Mouse (Mus musculus) kidney, postnatal 10 days (tissue): Measurements from ENCODE around the gene Strn3.

Experiments used
- DNase-seq: peaks from one replicate; pipeline ENCODE4 v3.0.0; 2021; ENCODE audit warnings: mixed read lengths

The Strn3 gene

DNA sequence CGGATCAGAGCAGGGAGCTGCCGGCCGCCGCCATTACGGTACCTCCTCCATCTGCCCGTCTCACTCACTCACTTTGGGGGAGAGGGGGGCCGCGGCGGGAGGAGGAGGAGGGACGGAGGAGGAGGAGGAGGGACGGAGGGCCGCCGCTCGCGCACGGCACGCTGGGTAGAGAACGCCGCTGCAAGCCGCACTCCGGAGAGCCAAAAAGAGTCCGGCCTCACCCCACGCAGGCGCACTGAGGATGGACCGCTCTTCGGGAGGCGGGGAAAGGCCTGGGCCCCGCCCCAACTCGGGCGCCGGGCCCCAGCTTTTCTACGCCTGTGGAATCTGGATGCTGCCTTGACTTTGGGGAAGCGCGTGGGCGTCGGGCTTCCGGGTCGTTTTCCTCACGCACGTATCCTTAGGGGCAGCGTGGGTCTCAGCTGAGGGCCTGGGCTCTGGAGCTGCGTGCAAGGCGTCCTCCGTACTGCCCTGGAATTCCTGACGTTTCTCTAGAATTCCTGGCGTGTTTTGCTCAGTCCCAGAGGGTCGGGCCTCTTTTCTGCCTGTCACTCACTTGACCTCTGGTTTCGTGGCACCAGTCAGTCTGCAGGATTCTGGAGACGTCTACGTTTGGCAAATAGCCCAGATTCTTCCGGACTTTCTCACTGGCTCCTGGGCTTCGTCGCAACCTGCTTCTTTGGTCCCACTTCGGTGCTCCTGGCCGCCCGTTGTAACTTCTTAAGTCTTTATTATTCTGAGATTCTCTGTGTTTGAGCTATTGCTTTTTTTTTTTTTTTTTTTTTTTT, at the start of gene Strn3:
Strn3 (minus strand) TSS at position 53 of the 788 bp plus-strand sequence.
- DNase-seq, result peak; percentile 98

DNA sequence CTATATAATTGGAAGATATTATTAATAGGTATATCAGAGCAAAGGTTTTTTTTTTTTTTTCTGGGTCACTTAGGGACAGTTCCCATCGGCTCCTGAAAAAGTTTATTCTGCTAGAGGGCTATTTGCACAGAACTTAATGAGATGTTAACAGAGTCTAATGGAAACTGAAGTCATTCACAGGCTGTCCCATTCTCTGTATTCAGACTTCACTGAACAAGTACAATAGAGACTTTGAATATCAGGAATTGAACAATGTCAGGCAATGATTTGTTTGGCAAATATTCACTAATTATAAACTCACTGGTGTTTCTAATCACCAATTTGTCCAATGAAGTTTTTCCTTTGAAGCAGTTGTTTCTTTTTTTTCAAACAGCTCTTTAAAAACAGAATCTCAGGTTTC, 45.1 kb upstream of the Strn3 start:
- DNase-seq, result no peak

DNA sequence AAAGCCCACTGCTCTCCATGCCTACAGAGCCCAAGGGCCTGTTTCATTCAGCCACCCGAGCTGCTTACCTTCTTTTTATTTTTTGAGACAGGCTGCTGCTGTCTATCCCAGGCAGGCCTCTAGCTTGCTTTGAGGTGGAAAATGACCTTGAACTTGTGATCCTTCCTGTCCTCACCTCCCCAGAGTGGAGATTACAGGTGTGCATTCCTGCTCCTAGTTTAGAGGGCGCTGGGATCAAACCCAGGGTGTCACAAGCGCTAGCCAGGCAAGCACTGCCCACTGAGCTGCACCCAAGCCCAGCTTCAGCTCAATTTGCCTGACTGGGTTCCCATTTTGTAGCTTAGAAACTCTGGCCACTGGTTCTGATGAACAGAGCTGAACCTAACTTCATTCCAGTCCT, 44.7 kb upstream of the Strn3 start:
- no peak for DNase-seq

DNA sequence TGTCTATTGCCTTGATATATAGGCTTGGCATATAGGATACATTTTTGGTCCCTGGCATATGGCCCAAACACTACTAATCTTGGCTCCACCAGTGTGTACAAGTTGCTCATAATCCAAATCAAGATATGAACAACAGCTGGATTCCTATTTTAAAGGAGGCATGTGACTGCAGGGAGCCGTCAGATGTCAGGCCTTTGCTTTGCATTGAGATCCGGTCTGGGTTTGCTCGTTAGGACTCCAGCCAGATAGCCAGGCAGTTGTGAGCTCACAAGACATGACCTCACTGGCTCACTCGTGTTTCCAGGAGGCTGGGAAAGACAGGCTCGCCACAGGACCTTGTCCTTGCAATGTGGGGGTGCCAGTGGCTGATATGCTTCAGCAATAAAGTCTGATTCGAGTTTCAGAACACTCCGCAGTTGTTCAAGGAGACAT, 44.2 kb upstream of the Strn3 start:
- DNase-seq, result peak; percentile 50

DNA sequence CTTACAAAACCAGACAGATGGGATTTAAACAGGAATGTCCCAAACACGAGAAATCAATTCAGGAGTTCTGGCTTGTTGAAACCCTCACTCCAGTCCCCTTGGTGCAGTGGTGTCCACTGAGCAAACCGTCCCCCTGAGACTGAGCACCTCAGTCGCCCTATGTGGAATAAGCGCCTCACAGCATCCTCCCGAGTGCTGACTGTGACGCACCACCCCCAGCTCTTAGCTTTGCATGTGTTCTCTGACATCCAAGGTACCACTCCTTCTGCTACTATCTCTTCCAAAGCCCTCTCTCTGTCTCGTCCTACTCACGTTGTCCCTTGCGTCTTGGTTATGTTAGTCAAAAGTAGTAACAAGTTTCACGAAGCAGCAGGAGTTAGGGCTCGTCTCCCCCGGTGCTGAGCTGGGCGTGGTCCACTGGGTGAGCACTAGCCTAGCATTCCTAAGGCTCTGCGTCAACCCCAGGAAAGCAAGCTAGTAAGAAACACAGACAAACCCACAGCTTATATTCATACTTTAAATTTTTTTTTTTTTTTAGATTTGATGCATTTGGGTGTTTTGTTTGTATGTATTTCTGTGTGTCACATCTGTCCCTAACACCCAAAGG, 43.0 kb upstream of the Strn3 start:
- no peak for DNase-seq

DNA sequence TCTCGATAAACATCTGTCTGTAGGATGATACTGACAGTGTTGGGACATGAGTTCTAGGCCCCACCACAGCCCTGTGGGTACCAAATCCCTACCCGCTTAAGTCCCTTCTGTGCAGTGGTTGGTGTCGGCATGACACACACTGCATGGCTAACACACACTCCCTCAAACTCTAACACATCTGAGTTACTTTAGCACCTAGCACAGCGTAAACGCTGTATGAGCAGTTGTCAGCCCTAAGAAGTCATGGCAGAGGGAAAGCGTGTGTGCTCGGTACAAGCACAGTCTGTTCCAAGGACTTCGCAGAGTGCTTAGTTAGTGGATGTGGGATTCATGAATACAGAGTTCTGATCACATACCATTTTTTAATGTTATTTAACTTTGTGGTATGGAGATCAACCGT, 38.1 kb upstream of the Strn3 start:
- DNase-seq, result no peak

DNA sequence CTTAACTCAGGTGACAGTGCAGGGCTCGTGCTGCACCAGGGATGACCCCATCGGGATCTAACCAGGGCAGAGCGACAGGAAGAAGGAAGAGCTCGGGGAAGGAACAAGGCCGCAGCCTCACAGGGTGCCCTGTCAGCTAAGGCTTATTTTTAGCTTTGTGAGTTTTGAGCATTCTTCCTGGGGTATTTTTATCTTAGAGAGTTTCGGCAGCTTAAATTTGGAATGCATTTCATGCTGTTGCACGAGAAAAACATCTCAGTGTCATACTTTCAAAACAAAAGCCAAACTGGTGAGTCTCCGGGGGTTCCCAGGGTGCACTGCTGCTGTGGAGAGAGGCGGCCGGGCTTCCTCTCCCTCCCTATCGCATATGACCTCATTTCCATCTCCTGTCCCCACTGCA, 37.4 kb upstream of the Strn3 start:
- DNase-seq, result peak; percentile 73

DNA sequence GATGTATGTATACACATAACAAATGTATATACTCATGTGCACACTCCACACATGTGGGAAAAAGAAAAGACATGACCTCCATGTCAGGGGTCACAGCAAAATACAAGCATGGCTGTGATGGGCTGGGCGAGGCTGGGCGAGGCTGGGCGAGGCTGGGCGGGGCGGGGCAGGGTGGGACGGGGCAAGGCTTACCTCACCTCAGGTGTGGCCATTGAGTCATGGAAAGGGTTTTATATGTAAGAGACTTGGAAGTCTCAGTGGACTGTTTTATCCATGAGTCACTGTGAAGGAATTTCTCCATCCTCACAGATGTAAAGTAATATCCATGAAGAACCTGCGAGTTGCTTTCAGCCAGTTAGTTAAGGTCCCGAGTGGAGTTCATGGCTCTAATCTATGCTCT, 30.1 kb upstream of the Strn3 start:
- no peak for DNase-seq

DNA sequence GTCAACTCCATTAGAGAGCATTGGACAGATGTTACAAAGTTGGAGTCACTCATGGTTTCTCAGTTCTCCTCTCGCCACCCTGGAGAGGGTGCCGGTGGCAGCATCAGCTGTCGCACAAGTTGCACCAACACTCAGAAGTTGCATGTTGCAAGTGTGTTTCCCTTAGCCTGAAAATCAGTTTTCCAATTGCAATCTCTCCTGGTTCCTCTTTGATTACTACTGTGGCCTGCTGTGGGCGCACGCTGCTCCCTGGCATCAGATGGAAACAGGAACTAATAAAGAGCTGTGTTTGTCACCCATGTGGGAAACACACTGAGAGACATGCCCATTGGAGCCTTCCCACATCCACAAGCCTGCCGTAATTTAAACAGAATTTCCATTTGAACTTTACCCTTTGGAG, 26.9 kb upstream of the Strn3 start:
- DNase-seq, result no peak

DNA sequence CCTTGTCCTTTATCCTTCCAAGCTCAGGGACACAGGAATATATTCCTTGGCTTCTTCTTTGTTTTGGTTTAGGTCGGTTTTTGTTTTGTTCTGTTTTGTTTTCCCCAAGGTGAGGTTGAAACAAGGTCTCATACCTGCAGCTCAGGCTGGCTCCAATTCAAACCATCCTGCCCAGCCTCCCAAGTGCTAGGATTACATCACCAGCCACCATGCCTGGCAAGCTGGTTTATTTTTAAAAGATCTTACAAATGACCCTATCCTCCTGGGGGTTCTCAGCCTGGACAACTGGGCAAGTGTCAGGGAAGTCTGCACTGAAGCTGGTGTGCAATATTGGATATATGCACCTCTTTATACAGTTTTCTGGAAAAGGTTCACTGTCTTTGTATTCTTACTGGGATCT, 21.0 kb upstream of the Strn3 start:
- no peak for DNase-seq

DNA sequence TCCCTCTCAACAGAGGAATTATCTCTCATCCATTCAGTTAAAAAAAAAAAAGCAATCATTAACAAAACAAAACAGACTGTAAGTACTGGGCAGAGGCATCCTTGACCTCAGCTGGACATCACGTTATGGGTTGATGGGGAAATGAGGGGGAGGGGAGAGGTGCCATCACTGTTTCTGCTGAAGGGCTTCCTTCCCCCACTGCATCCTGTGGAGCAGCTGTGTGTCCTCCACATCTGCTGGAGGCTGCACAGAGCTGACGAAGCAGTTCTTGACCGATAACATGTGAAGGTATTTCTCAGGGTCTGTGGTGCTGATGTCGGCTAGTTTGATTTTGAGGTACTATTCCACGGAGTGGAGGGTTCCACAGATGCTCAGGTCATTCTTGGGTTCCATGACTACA, 18.5 kb upstream of the Strn3 start:
- DNase-seq, result peak; percentile 52

DNA sequence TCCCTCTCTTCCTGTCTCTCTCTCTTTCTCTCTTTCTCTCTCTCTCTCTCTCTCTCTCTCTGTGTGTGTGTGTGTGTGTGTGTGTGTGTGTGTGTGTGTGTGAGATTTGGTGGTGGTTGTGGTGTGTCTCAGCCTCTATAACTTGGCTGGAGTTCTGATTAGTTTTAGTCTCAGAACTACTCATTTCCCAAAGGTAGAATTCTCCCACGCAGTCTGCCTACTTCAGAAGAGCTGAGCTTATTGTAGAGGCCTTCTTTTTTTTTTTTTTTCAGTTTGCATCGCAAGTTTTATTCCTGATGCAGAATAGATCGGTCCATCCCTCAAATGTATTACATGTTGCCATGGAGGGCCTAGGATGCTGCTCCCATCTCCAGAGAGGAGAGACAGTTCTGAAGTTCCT, 18.0 kb upstream of the Strn3 start:
- no peak for DNase-seq

DNA sequence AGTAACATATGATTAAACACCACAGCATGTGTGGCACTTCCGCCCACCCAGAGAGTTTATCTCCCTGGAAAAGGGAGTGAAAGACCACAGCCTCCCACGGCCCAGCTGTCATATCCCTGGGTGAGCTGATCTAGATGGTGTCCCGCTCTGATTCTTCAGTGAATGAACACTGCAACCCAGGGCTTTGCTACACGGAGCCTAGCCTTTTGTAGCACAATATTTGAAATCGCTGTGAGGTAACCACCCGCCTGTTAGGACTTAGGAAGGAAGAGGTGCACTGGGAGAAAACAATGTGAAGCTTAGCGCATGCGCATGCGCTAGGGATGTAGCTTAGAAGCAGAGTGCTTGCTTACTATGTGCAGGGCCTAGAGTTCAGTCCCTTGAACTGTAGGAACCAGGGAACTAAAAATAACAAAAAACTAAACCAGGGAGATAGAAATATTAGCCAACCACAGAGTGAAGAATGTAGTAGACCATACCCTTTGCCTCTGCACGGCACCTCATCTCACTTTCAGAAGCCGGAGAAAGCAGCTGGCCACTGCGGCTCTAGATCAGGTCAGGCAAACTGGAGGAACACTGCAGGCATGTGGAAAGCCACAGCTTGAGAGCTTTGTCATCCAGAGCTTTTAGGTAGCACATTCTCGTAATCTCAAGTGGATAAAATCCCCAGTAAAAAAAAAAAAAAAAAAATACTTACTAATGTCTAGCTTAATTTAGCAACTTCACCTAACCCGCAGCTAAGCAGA, 17.4 kb upstream of the Strn3 start:
- DNase-seq, result peak; percentile 54

DNA sequence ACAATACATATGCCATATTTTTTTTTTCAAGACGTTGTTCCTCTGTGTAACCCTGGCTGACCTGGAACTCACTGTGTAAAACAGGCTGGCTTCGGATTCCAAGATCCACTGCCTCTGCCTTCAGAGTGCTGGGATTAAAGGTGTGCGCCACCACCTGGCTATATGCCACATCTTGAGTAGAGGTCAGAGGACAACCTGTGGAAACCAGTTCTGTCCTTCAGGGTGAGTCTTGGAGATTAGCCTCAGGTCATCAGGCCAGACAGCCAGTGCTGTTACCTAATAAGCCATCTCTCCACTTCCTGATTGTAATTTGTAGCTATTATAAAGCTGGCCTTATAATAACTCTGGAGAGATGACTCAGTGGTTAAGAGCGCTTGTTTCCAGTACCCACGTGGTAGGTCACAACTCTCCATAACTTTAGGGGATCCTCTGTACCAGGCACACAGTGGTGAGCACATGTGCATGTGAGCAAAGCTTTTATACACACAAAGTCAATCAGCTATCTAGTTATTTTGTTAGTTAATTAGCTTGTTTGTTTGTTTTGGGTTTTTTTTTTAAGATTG, 15.1 kb upstream of the Strn3 start:
- DNase-seq, result peak; percentile 46

DNA sequence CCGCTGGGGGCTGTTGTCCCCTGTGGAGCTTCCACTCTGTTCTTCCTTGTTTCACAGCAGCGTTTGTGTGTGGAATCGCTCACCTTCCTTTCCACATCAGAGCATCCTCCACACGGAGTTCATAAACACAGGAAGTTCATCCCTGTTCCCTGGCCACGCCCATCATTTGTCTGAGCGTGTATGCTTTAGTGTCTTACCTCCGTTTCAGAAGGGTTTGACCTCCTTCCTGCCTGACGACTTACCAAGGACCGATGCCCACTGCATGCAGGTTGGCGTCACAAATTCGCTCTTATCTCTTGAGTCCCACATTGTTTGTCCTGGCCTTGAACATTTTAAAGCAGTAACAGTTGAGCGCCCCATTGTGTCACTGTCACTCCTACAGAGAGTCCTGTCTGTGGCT, 14.1 kb upstream of the Strn3 start:
- DNase-seq, result no peak

DNA sequence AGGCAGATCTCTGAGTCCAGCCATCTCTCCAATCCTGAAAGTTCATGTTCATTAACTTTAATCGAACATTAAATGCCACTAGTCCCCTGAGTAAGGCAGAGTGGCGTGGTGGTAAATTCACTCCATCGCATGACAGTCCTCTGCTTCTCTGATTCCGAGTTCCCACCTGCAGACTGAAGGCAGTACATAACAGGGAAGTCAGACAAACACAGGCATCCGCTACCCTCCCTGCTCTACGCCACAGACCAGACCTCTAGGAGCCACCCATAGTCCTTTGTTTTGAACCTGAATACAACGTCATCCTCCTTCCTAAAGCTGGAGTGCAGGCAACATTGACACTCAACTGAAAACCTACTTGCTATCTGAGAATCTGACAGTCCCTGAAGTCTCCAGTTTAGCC, 12.9 kb upstream of the Strn3 start:
- no peak for DNase-seq

DNA sequence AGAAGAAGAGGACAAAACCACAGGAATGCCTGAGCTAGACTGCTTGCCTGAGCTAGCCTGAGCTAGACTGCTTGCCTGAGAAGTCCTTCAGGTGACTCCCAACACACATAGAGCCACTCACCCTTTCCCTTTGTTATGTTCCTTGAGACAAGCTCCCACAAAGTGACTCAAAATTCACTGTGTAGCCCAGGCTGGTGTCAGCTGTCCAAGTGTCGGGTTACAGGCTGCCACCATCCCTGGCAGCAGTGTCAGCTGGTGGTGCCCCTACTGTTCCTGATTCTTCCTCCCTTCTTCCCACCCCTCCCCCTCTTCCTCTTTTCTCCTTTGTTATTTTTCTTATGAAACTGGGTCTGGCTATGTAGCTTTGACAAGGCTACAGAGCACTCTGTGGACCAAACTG, 12.2 kb upstream of the Strn3 start:
- DNase-seq, result no peak

DNA sequence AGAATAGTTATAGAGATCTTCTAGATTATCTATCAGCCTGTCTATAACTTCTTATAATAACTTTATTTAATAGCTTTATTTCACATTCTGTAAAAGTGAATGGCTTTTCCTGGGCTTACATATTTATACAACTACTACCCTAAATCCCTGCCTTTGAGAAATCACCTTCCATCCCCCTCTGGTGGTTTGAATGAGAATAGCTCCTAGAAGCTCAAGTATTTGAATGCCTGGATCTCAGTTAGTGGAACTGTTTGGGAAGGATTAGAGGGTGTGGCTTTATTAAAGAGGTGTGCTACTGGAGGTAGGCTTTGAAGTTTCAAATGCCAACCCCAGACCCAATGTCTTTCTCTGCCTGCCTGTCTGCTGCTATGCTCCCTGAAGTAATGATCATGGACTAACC, 10.0 kb upstream of the Strn3 start:
- no peak for DNase-seq

DNA sequence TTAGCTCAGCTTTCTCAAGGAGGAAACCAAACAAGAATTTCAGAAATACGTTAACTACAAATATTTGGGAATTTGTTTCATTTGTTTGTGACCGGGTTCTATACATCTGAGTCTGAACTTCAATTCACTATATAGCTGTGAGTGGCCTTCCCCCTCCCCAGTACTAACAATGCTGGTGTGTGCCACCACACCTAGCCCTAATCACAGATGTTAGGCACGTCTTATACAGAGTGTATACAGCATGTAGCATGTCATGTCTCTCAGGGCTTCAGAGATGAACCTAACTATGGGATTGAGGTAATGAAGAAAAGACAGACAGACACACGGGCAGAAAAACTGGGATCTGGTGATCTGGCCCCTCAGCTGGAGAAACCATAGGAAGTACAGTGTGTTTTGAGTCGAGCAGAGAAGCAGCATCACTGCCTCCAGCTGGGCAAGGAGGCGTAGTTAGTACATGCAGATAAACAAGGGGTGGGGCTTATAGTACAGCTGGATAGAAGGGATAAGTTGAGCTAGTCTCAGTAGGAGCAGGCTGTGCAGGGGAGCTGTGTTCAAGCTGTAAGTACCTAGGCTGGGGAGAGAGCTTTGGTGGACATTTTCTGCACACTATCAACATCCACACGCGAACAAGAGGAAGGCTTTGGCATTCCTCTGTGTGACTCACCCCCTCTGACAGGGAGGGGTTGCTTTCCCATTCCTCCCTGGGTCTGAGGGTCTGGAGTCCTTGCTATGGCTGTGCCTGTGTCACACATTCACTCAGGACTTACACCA, 8.1 kb upstream of the Strn3 start:
- no peak for DNase-seq

DNA sequence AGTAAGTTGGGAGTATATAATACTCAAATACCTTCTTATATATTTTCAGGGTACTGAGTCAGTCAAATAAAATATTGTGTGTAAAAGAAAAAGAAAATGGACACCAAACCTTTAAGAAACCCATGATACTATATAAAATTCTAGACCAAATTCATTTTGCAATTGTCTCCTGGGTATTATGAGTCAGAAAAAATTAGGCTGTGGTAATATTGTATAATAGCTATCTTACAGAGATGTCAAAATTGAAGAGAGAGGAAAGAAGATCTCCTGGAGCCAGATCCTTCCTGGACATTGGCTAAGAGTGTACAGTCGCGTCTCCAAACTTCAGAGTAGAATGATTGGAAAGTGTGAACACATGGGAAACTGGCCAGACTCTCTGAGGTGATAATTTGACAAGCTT, 4.5 kb upstream of the Strn3 start:
- DNase-seq, result no peak

DNA sequence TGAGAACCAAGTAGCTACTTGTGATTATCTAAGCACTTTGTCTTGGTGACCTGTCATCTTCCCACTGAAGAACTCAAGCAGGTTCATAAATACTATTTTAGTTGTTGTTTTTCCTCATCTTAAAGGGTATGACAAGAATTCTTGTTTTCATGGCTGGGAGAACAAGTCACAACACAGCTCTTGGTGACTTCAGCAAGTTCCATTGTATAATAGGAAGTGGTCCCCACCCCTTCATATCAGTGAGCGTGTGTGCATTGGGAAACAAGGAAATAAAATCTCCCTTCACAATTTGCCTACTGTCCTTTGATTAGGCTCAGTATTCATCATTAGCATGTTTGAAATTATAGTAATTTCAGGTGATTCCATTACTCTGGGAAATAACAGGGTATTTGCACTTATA, 3.3 kb upstream of the Strn3 start:
- DNase-seq, result no peak

DNA sequence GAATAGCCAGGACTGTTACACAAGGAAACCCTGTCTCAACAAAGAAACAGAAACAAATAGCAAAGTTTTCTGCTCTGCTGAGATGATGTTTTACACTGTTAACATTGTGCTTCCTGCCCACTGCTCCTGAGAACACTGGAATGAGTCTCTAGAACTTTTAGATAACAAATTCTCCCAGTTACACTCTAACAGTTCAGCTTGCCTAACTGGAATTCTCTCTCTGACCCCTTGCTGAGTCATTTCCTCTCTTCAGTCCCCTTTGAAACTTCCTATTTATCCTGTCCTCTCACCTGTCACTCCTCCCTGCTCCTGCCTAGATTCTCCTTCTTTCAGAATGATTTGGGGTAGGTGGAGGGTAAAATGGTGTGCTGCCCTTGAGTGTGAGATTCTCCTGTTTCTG, 2.4 kb upstream of the Strn3 start:
- DNase-seq, result no peak

DNA sequence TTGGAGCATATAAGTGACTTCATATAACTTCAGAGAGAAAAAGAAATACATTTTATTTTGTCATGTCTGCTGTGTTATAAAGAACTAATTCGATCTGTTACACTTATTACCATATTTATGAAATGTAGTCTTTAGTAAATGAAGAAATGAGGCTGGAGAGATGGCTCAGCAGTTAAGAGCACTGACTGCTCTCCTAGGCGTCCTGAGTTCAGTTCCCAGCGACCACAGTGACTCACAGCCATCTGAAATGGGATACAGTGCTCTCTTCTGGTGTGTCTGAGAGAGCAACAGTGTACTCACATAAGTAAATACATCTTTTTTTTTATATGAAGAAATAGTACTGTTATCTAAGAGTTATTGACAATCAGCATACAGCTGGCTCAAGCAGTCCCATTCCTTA, 1.7 kb upstream of the Strn3 start:
- no peak for DNase-seq
